Mouse (Mus musculus) T-helper 1 cell (primary cell): ENCODE results near the gene Atrnl1.
"Not testable (repeated sequence)": the region's sequence is repeated elsewhere in the genome, so short reads cannot be mapped to it uniquely, and the experiment has no call there.

ENCODE experiments used
- in situ Hi-C: fragments of 300-600 bp; cut with MboI, MseI; formaldehyde crosslinking; loops from one replicate; pipeline ENCODE4 v1.15.1; 2025; ENCODE audit warnings: high pct_unique_total_duplicates

The Atrnl1 gene

DNA sequence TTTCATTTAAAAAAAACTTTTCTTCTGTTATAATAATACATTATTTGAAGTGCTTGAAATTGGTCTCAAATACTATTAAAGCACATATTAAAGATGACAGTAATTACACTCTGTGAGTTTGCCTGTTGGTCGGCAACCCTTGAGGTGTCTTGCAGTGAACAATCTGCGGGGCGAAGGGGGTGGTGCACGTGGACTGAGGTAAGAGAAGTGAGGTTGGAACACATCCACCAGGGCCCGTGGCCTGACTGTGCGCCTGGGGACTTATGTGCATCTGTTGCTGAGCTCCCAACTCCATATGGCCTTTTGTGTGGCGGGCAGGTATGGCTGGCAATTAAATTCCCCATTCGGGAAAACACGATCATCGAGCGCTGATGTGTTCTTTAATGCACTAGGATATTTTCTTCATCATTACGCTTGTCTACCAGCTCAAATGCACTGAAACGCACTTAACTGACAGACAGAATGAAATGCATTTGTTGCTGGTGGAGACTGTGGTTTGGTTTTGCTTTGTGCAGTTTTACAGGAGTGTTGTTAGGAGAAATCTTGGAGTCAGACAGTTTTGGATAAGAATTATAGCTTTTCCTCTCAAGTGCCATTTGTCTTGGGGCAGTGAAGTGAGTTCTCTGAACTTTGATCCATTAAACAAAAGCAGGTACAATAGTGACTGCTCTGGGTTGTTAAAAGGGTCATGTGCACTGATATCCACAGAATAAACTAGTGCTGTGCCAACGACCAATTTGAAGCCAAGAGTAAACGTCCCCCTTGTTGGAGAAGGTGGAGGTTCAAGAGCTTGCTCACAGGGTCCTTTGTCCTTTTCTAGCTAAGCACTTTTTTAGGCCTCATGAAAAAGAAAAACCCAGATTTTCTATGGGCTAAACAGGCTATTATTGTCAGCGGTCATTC is 351.2 kb downstream of the Atrnl1 start:
- in situ Hi-C loops = no loop called here

DNA sequence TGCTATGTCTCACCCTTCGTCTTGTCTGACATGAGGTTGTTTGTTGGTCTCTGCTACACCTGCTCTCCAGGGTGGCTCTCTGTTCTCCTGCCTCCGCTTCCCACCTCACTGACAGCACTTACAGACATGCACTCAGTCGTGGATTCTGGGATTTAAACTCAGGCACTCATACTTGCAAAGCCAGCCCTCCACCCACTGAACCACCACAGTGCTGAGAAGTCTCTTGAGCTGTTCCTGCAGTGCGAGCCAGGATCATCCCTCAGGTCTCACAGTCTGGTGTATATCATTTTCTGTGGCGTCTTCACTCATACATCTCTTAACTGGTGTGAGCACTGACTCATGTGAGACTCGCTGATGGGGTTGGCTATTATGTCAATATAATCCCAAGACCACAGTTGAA is 353.0 kb downstream of the Atrnl1 start:
- in situ Hi-C loops = no loop called here

DNA sequence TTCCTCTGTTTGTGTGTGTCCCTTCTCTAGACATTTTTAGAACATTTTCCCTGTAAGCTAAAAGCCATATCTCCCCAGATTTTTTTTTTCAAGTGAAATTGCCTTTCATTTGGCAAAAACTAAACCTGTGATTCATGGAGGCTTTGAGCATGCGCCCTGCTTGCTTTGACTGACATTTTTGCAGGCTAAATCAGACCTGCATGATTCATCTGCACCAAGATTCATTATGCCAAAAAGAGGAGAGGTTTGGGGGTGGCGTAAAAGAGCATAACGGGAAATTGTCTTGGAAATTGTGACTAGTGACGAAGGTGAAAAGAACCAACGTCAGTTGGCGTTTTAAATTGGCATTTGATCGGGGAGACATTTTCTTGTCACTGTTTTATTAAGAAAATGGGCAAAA is 358.9 kb downstream of the Atrnl1 start:
- in situ Hi-C loops = no loop called here

DNA sequence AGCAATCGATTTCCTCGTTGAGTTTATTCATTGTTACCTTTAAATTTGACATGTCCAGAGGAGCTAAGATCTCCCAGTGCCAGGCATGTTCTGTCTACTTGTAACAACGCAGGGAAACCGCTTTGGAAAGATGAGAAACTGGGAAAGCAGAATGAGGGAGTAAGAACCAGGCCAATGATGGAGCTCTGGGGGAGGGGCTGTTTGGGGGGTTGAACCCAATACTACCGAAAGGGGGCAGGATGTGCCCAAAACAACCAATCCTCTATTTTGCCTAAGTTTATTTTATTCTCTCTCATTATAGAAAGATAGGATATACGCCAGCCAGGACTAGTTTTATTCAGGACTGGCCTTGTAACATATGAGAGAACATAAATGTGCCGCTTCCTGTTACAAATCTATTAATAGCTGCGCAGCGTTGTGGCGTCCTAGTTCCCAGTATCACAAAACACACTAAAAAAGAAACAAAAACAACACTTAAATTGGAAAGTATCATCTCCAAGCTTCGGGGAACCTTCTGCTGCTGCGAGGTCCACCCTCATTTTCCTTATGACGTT is 359.6 kb downstream of the Atrnl1 start:
- in situ Hi-C loops = no loop called here

DNA sequence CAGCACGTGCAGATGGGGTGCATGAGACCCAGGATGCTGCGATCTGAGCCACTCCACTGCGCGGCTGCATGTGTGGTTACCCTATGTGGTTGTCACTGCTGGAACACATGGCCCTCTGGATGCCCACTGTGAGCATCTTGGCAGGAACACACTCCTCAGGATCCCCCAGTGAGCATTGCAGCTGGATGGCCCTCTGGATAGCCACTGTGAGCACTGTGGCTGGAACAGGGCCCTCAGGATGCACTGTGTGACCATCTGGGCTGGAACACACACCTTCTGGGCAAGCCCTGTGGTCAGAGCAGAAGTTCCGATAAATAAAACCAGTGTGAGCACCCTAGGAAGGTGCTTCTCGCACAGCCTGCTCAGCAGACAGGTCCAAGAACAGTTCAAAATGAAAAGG is 364.4 kb downstream of the Atrnl1 start:
- in situ Hi-C loops = no loop called here

DNA sequence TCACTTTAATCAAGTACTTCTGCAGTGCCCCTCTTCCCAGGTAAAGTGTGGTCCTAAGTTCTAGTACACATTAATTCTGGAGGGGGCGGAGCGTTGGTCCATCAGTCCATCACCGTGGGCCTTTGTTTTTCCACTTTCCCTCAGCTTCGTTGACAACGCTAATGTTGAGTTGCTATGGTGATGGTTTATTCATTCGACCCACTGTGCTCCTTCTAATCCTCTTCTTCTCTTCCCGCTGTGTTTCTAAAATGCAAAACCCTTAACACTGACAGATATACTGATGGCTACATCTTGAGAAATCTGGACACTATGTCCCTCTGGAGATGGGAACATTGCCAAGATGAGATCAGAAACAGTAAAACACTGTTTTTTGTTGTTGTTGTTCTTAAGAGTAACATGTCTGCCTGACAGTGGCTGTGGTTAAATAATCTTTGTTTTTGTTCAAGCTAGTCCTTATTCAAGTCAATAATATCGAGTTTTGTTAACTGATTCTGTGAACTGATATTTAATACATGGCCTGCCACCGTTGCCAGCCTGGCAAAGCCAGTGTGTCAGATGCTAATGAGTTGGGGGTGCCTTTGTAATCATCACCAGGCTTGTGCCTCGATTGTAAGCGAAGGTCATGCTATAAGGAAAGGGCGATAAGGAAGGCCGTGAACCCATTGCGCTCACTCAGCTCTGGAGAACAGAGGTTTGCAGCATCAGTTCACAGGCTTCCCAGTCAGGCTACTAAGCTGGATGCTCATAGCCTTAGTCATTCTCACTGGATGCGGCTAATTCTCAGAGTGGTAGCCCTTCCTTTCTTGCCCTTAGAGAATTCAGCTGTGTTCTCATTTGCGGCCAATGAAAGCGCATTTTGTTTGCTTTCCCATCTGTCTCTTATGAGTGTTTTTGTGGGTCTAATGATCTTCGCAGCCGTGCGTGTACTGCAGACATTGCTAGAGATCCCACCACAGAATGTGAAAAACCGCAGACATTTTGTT is 375.4 kb downstream of the Atrnl1 start:
- in situ Hi-C loops = no loop called here

DNA sequence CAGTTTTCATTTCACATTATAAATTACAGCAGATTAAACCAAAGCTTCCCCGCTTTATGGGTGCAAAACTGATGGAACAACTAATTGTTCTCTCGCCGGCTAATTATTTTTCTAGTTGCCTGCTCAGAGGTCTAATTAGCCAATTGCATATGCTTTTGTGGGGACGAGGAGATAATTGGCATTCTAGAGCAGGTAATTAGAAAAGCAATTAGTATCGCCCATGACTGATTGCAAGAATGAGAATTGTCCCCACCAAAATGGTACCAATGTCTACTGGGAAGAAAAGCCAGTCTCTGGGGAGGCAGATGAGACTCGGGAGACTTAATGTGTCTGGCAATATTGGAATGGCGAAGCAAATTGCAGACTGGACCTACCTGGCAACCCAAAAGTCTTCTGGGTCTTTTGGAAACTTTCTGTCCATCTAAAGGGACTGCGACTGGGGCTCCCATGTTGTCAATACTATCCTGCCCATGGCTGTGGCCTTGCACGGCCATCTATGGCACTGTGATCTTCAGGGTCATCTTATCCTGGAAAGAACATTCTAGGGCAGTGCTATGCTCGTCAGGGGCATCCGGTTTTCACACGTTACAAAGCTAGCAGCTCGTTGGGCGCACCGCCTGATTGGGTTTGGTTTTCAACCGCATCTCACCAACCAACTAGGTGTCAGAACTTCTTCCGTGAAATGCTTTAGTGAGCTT is 377.0 kb downstream of the Atrnl1 start:
- in situ Hi-C loops = no loop called here

DNA sequence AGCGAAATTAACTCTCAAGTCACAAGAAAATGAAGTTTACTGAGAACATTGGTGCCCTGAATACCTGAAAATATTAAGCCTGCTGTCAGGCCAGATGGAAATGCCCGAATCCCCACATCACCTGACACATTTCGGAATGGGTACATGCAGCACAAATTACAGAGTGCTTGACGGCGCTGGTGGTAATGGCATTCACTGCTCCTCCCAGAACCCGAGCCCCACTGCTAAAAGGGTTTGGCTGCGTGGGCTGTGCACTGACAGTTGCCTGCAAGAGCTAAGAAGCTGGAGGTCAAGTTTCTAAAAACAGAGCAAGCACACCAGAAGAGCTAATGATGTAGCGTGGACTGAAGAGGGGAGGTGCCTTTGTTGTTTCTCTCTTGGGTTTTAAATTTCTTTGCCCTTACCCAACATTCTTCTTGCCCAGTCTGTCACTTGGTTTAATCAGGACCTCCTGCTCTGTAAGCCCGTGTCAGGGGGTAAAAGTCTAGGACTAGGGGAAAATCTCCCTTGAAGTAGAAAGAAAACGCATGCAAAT is 377.8 kb downstream of the Atrnl1 start:
- in situ Hi-C loops = no loop called here

DNA sequence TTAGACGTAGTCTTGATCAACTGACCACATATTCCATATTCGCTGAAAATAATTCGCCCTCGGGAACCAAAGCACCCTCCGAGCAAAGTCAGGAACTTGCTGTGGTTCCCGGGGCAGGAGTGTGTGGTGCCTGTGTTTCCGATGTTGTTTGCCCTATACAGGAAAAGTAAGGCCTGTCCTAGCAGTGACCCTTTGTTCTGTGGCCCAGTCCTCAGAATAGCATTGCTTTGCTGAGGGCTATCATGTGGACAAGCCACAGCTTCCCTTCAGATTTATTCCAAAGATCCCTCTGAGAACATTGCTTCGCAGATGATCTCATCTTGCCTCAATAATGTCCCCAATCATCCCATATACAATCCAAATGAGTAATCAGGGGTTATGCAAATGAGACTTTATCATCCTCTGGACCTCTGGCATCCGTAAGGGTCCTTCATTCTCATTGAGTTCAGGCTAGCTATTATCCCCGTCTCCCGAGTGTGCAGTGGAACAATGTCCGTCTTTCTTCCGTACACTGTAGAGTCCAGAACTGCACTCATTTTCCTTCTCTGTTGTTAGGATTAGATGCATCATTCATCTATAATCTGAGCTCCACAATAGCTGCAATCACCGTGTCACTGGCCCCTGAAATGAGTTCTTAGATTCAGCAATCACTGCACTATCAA is 380.4 kb downstream of the Atrnl1 start:
- in situ Hi-C loops = no loop called here

DNA sequence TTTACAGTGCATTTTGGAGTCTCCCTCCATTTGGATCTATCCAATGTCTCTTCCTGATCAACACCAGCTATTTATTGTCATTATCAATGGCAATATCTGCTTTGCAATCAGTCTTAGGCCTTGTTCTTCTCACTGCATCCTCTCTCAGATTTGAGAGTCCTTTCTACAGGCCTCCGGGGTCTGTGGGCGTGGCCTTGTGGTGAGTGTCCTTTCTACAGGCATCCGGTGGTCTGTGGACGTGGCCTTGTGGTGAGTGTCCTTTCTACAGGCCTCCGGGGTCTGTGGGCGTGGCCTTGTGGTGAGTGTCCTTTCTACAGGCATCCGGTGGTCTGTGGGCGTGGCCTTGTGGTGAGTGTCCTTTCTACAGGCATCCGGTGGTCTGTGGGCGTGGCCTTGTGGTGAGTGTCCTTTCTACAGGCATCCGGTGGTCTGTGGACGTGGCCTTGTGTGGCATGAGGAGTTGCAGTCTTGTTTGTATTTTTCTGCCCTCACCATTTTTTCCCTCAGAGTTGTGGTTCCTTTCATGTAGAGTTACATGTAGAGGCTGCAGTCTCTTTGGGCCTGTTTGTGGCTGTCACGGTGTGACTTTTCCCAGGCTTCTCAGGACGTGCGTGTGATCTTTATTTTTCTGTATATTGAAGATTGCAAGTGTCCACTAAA is 383.5 kb downstream of the Atrnl1 start:
- in situ Hi-C loops = not testable (repeated sequence)

DNA sequence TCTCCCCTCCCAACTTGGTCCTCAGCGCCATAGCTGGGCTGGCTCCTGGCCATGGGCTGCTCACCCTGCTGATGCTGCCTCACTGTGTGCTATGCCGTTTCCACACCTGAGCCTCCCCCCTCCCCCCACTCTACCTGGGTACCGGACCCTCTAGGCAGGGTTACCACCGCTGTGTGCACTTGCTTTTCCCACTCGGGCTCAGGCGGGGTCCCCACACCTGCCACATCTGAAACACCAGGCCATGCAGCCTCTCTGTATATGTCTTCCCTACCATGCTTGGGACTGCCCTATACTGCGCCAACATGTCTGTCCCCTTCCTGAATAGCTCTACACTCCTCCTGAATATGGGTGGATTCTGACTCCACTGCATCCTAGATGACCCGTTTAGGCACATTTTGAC is 384.2 kb downstream of the Atrnl1 start:
- in situ Hi-C loops = no loop called here

DNA sequence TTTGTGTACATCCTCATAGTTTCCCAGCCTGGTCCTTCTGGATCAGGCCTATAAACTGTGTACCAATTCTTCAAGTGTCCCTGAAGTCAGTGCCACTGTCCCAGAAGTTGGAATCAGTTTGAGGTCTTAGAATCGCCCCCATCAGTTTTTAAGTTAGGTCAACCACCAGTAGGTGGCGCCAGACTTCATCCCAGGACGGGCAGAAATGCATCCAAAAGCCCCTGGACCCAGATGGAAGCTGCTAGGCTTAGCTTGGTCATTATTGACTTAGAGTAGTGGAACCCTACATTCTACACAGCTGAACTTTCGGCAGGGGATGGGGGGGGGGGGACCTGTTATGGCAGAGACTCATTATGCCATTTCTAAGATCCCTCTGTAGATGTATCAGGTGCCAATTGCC is 387.1 kb downstream of the Atrnl1 start:
- in situ Hi-C loops = no loop called here

DNA sequence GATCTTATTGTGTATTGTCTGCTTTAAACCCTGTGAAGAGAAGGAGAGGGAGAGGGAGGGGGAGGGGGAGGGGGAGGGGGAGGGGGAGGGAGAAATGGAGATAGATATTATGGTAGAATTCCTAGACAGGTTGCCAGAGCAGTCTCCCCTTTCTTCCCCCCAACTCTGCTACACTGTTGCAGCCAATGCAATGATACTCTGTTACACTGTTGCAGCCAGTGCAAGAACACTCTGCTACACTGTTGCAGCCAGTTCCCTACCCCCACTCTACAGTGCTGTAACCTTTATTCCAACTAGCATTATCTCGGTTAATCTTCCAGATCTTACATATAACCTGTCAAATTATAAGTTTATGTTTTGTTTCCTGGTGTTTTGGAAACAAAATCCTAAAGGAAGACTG is 400.8 kb downstream of the Atrnl1 start:
- in situ Hi-C loops = no loop called here

DNA sequence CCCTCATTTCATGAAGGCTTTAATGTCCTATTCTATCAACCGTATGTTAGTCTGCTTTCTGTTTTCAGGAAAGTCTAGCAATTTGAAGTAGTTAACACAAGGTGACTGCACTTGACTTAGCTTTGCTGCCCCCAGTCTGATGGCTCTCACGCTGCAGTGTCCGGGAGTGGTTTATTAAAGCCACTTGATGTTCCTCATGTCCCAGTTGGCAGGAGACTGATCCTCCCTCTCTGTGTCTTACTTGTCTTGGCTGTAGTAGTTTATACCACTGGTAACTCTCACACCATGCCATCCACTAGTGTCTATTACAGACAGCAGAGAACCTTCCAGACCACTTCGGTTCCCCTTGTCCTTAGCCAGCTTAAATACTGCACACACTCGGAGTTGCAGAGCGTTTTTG is 404.9 kb downstream of the Atrnl1 start:
- in situ Hi-C loops = no loop called here

DNA sequence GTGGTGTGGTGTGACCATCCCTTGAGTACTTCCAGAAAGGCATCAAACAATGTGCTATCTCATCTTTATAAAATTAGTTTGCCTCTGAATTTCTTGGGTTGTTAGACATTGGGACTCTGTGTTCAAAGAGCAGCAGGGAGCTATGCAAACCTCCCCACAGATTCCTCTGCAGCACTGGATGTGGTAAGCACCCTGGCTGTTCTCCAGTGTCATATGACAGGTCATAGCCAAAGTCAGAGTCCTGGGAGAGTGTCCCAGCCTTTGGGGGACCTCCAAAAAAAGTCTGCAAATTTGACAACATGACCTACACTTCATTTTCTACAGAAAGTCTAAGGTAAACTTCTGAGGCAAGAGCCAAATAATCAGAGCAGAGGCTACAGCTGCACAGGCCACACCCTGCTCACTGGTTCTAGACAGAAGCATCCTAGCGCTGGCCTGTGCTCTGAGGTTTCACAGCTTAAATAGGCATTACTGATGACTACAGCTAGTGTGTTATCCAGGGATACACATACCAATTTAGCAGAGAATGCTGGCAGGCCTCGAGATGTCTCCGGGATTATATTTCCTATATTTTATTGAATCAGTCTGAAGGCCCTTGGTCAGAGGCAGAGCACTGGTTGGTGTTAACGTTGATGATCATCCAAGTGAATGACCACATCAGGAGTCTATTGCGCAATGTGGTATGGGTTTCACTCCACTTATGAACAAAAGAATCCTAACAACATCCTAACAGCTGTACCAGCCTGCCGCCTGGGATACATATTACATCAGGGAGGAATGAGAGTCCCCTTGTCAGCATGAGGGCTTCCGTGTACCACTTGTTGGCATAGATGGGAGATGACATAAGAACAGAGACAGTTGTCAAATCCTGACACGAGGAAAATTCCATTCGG is 406.0 kb downstream of the Atrnl1 start:
- in situ Hi-C loops = no loop called here

DNA sequence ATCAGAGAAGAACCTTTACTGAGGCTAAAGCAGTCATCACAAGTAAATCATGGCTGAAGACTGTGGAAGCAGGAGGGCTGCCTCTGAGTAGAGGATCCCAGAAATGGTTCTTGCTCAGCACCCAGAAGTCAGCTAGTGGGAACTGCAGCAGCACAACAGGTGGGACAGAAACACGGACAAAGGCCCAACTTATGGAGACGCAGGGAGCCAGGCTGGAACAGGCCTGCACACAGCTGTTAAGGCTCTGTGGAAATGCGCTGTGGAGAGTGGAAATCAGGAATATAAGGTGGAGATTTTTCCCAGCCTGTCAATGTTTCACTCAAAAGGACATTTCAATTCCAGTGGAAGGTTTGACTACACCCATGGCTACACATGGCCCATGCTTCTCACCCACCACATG is 406.6 kb downstream of the Atrnl1 start:
- in situ Hi-C loops = no loop called here

DNA sequence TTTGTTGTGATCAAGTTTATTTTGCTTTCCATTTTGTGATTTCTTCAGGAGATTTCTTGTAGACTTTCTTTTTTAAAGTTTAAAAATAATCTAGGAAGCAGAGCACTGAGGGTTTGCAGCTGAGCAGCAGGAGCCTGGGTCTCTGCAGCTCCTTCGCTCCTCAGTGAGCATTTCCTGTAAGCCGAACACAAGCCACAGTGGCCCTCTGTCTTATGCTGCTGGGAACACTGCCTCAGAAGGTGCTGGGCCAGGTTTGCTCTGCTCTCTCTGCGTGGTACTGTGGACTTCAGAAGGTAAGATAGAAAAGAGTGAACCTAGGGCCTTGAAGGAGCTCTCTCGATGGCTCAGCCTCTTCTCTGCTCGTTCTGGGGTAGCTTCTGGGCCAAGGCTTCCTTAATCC is 407.9 kb downstream of the Atrnl1 start:
- in situ Hi-C loops = no loop called here

DNA sequence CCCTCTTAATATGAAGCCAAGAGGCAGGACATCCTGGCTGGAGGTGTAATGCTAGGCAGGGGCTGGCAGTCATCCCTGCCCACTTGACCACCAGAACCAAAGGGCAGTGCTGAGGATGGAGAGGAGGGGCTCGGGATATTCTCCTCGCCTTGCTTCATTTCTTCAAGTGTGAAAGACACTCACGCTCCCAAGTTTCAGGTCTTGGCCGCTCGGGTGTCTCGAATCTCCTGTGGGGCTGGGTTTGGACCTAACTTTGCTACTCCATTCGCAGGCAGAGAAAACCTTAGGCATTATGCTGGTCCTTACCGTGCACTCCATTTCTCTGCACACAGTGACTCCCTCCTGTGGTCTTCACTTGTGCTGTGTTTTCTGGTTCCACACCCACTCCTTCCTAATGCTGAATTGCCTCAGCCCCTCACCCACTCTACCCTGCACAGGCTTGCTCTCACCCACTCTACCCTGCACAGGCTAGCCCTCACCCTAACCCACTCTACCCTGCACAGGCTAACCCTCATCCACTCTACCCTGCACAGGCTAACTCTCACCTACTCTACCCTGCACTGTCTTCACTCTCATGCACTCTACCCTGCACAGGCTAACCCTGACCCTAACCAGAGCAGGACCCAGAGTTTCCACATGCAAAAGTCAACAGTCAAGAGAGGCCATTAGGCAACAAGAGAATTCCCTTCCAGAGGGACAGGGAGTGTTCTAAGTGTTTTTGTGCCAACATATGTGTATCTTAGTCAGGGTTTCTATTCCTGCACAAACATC is 410.9 kb downstream of the Atrnl1 start:
- in situ Hi-C loops = no loop called here
